Mouse (Mus musculus) hindlimb bud, embryonic 11.5 days (tissue): Measurements from ENCODE around the gene Methig1.
"Not testable (repeated sequence)": the region's sequence is repeated elsewhere in the genome, so short reads cannot be mapped to it uniquely, and the experiment has no call there.

Source experiments
- DNase-seq: peaks from one replicate; pipeline ENCODE4 v3.0.0-alpha.2; 2012; ENCODE audit warnings: low read depth, low spot score; ENCODE audit errors: extremely low spot score

Gene Methig1

DNA sequence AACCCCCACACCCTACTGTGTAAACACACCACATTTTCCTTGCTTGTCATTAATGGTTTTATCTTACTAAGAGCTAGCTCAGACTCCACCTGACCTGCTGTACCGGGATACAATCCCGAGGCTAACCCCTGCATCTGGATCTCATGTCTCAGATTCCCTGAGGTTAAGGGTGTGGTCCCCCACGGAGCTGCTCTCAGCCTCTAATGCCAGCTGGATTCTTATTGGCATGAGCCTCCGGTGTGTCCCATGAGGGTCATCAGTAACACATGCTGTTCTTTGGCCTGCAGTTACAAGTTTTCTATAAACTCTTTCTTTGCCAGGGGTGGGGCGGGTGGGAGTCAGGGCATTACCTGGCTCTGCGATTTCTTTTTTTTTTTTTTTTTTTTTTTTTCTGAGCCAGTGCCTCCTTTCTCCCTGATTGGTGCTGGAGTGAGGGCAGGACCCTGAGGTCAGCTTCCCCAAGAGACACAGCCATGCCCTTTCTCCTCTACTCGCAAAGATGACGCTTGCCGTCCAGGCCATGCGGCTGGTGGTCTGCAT, at the start of gene Methig1, which contains the start of gene Mettl7a2:
Gene Methig1 (plus strand): TSS at position 439 of the 540 bp plus-strand sequence.
Gene Mettl7a2 (plus strand): TSS at position 490 of the 540 bp plus-strand sequence.
- no peak for DNase-seq

DNA sequence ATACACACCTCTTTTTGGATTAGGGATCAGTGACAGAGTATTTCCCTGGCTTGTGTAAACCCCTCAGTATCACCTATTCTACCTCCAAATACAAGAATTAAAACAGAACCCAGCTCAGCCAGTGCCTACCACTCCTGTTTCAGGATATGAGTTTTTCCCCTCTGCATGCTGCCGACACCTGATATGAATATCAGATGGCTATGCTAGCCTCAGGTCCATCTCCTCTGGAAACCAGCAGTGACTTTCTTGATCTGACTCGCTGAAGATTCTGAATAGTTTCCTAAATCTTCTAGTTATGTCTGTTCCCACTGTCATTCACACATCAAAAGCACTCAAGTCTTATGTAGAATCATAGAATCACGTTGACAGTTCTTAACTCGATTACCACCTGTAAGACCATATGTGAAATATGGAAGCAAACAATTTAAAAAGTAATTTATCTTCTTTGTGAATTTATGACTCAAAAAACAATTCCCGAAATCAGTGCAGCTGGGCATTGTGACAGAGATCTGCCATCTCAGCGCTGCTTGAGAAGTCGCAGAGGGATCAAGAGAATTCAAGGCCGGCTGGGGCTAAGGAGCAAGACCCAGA, 49.4 kb upstream of the Methig1 start:
- DNase-seq, result no peak

DNA sequence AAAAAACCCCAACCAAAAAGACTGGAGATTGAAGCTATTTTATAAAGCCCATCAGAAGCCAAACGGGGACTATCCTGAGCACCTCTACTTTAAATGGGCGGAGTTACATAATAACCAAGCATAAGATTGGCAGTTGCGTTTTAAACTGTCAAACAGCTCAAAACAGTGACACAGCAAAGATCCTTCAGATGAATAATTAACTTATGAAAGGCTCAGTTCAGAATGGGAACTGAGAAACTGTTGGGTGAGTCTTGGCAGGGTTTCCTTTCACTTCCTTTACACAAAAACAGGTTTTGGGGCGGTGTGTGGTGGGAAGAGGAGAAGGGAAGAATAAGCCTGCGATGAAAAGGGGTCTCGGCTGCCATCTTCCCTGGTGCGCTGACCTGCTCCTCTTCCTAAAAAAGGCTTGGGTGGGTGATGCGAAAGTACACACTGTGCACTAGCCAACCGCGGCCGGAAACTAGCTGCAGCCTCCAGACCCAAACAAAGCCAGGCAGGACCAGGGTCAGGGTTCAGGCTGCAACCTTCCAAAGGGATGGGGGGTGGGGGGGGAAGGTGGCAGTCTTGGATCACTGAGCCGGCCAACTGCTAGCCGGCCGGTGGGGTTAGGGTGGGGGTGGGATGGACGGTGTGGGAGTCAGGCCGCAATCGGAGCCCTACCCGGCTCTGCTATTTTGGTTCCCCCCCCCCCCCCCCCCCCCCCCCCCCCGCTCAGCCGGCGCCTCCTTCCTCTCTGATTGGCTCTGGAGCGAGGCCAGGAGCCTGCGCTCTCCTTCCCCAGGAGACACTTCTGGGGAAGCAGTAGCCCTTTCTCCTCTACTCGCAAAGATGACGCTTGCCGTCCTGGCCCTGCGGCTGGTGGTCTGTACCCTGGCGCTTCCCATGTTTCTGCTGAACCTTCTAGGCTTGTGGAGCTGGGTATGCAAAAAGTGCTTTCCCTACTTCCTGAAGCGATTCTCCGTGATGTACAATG, 48.6 kb upstream of the Methig1 start, which contains the start of gene Mettl7a1:
Gene Mettl7a1 (plus strand): TSS at position 122 of the 973 bp plus-strand sequence.
- DNase-seq, result no peak

DNA sequence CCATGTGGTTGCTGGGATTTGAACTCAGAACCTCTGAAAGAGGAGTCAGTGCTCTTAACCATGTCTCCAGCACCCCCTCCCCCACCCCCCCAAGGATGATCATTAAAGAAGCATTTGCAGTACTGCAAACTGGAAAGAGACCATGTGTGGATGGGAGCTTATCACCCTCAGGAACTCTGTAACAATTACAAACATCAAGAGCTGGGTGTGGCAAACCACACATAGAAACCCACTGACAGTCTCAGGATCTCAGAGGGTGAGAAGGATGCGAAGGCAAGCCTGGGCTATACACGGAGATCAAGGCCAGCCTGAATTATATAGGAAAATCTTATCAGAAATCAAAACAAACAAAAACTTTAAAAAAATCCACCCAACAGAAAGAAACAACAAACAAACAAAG, 46.7 kb upstream of the Methig1 start:
- no peak for DNase-seq

DNA sequence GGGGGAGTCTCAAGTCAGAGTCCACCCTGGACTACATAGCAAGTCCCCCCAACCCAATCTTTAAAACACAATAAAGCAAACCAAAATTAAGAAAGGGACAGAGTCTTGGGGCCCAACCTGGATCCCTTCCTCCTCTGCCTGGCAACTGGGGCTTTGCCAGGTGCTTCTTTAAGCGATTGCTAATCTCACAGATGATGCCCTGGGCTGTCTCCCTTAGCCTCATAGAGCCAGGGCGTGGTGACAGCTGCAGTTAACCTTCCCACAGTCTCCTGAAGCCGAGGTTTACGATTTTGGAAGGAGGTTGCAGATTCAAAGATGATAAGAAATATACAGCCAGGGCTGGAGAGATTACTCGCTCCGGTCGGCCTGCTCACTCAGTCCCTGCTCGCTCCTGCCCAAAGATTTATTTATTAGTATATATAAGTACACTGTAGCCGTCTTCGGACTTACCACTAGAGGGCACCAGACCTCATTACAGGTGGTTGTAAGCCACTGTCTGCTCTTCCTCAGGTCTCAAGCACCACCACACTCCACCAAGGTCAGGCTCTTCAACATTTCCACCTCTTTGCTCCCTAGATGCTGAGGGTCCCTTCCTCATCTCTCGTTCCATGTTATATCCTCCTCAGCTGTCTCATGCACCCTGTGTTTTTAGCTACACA, 45.4 kb upstream of the Methig1 start:
- DNase-seq, result peak; percentile 16

DNA sequence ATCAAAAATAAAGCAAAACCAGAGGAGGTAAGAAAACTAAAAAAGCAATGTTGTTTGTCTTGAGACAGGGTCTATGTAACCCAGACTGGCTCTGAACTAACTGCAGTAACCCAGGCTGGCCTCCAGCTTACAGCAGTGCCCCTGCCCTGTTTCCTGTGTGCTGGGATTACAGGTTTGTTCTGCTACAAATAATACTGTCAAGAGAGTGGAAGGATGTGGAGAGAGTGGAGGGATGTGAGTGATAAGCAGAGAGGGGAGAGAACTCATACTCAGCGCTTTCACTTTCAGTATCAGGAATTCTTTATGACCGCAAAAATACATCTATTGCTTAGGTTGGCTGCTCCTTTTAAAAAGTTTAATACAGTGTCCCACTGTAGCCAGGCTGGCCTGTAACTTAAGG, 40.6 kb upstream of the Methig1 start:
- no peak for DNase-seq

DNA sequence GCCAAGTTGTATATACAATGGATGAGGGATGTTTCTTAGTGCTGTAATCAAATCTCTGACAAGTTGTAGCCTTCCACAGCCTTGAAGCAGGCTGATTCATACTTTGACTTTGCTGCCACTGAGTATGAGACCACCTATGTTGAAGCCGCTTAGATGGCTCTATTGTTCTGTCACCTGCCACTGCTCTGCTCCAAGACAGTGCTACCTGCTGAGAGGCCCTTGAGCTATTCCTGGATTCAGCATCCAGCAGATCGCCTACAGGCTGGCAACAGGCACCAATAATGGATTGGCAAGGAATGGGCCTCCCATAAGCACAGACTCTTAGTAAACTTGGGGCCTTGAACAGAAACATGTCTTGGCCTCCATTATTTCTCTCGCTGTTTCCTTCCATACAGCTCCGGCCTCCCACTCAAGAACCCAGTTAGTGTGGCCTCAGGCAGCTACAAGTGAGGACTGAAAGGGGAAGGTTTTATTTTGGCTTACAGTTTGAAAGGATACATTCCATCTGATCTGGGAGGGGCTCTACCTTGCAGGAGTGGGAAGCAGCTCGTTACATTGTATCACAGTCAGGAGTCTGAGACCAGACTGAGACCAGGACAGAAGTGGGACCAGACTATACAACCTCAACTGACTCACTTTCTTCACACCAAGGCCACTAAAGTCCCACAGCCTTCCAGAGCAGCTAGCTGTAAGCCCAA, 38.4 kb upstream of the Methig1 start:
- no peak for DNase-seq

DNA sequence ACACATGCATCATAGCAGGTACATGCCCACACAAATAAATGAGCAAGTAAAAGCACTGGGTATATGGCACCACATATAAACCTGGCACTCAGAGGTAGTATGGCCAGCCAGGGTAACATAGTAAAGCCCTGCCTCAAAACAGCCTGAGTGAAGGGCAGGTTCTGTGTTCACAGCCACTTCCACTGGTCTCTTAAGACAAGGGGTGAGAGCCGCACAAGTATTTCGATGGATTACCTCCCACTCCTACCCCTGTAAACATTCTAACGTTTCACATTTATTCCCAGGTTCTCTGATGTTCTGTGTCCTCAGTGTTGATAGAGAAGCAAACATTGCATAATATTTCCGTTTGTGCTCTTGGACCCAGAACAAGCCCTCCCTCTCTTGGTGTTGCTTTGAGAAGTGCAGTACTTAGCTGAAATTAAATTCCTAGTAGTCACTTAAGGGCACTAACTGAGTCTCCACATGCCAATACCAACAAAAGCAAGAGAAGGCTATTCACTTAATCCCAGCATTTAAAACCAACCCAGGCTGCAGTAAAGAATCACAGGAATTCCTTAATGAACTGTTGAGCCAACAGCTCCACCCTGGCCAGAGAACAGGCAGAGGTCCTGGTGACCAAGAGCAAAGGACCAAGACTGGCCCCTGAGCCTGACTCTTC, 34.8 kb upstream of the Methig1 start:
- not testable (repeated sequence) for DNase-seq

DNA sequence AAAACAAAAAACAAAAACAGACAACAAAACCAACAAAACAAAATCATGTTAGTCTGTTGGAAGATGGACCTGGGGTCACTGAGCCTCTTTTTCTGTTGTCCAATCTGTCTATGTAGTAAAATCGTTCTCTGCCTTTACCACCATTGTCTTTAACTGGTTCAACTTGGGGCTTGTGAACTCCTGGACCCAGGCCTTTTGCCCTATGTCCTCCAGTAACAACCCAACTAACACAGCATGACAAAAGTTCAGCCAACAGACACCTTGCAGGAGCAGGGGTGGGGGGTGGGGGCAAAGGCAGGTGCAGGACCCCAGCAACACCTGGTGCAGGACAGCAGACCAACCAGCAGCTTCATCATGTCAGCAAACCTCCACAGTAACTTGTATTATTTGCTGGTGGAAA, 33.1 kb upstream of the Methig1 start:
- DNase-seq, result no peak

DNA sequence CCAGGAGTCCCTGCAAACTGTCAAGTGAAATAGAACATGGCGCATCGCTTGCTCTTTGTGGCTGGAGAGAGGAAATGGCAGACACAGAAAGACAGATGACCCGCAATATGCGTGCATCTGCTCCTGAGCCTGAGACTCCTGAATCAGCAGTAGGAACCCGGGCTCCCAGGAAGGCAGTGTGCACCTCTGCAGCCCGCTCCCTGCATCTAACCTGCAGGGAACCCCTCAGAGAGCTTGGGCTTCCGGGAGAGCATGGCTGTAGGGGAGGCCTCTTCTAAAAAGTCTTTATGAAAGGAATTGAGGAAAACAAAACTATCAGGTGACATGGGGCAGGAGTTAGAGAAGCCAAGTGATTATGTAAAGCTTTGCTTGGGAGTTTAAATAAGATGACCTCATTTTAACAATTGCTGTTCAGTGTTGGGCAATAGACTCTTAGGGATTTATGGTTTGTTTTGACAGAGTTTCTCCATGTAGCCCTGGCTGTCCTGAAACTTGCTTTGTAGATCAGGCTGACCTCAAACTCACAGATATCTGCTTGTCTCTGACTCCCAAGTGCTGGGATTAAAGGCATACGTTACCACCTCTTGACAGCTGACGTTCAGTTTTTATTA, 32.5 kb upstream of the Methig1 start:
- DNase-seq, result no peak

DNA sequence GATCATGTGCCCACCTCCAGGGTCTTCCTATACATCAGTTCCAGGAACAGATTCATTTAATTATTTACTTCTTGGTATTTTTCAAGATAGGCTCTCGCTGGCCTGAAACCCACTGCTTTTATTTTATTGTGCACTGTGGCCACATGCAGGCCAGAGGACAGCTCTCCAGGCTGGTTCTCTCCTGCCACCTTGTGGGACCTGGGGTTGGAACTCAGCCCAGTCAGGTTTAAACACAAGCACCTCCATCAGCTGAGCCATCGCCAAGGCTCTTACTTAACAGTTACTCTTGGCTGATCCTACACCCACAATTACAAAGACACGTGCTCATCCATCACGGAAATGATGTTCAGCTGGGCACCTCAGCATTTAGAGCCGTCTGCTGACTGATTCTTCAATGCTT, 31.8 kb upstream of the Methig1 start:
- DNase-seq, result no peak

DNA sequence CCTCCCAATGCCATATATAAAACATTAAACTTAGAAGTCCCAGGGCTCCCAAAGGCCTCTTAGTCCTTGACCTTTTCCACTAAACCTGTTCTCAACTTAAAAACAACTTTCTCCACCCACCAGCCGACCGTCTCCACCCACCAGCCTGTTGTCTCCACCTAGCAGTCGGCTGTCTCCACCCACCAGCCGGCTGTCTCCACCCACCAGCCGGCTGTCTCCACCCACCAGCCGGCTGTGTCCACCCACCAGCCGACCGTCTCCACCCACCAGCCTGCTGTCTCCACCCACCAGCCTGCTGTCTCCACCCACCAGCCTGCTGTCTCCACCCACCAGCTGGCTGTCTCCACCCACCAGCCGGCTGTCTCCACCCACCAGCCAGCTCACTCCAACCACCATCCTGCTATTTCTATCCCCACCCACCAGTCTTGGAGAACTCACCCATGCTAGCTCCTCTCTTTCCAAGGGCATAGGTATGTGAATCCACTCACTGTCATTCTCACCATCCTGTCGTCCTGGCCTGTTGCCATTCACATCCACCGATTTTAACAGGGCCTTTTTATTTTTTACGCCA, 28.8 kb upstream of the Methig1 start:
- DNase-seq, result no peak

DNA sequence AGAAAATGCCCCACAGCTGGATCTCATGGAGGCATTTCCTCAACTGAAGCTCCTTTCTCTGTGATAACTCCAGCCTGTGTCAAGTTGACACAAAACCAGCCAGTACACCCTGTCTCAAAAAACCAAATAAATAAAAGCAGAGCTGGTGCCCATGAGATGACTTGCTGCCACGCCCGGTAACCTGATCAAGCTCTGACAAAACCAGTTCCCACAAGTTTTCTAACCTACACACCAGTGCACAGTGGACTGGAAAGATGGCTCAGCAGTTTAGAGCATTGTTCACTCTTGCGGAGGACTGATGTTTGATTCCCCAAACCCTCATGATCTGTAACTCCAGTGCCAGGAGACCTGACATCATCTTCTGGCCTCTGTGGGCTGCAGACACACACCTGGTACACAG, 27.7 kb upstream of the Methig1 start:
- DNase-seq, result no peak

DNA sequence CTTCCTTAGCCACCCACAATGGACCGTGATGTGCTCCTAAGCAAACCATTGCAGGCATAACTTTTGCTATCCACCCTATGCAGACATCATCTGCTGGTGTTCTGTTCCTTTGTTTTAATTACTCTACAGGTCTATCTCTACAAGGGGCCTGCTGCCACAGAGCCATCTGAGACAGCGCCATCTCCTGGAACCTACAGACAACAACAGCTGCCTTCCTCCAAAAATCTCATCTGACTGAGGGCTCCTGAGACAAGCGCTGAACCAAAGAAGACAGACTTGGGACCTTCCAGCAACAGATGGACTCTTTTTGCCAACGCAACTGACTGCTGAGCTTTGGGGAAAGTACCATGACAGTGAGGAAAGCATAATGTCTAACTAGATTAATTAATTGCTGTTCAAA, 24.9 kb upstream of the Methig1 start:
- not testable (repeated sequence) for DNase-seq

DNA sequence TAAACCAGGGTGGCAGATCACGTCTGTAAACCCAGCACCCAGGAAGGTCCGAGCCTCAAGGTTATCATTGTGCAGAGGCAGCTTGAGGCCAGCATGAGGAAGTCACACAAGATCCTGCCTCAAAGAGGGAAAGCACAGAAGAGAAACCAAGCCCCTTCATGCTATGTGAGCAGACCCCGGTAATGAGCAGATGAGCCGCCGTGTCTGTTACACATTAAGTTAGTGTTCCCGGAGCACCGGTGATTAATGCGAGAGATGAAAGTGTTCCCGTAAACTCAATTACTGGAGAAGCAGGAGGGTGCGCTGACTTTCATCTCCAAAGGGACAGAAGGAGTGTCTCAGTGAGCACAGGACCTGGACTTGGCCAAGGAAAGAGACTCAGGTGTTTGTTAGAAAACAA, 23.6 kb upstream of the Methig1 start:
- DNase-seq, result not testable (repeated sequence)

DNA sequence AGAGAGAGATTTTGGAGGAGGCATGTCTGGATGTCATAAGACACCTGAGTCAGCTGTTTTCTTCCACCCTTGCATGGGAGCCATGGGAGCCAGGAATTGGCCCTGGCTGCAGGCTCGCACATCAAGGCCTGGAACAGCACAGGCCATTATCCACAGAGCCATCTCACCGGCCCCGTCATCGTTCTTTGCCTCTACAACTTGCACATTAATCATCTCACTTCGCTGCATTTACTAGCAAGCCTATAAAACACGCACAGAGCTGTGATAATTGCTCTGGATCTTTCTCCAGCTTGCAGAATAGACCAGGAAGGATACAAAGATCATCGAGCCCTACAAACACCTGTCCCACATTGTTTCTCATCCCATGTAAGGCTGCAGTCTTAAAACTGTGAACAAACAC, 22.2 kb upstream of the Methig1 start:
- no peak for DNase-seq

DNA sequence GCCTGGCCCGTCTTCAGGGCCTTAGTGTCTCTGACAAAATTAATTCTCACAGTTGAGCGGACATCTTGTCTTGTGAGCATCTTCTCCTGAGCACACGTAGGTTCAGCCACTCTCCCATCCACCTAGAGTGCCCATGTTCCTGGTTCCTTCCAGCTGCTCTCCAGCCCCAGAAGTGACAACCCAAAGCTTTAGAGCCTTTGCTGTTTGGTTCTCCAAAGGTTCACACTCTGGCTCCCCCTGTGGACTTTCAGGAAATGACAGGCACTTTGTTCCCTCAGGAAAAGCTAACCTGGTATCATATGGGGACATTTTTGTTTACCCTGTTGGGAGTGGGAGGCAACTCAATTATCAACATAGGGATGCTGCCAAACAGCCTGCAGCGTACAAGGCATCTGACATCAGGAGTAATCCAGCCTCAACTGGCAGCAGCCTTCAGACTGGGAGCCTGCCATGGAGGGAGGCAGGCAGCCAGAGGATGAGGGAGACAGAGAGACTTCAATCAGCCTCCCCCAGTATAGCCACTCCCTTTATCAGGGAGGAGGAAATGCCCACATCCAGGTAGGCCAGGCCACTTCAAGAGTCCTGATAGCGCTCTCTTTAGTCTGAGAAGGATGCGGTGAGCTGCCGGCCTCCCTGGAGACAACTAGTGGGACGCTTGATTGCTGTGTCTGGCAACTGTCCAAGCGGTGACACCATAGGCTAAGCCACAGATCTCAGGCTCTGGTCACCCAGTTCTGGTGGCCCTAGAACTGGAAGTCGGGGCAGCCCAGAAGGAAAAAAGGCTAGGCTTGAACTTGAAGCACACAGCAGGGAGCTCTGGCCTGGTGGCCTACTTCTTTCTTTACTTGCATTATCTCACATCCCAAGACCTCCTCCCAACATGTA, 20.6 kb upstream of the Methig1 start:
- DNase-seq, result not testable (repeated sequence)

DNA sequence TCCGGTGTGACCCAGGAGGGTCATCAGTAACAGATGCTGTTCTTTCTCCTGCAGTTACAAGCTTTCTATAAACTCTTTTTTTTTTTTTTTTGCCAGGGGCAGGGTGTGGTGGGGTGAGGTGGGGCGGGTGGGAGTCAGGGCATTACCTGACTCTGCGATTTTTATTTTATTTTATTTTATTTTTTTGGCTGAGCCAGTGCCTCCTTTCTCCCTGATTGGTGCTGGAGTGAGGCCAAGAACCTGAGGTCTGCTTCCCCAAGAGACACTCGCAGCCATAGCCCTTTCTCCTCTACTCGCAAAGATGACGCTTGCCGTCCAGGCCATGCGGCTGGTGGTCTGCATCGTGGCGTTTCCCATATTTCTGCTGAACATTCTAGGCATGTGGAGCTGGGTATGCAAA, 18.3 kb upstream of the Methig1 start, which contains the start of gene Mettl7a3:
Gene Mettl7a3 (plus strand): TSS at position 301 of the 400 bp plus-strand sequence.
- DNase-seq, result no peak
